Mouse (Mus musculus) kidney, adult 8-10 months (tissue): Measurements from ENCODE around the gene Cutc.
A peak's percentile ranks its signal among the peaks of the same experiment; 100 is the strongest.

ENCODE experiments used
- DNase-seq, 2 experiments: peaks; one replicate each; pipeline ENCODE4 v3.0.0; 2022

Cutc gene

GRCm38 (mm10) chr19:43752489-43753225 is at the start of gene Cutc, which contains the start of gene Cox15:
Gene Cutc (plus strand): TSS chr19:43752996.
Gene Cox15 (minus strand): TSS chr19:43753000.
- DNase-seq, result peak; percentile 96 to 97

GRCm38 (mm10) chr19:43704211-43704610 is 48.6 kb upstream of the Cutc start:
- DNase-seq, result peak; percentile 58 to 63

- DNase-seq, result peak in 1 of 2 experiments; percentile 25
Observed at GRCm38 (mm10) chr19:43704787-43705497, 47.9 kb upstream of the Cutc start.

DNA sequence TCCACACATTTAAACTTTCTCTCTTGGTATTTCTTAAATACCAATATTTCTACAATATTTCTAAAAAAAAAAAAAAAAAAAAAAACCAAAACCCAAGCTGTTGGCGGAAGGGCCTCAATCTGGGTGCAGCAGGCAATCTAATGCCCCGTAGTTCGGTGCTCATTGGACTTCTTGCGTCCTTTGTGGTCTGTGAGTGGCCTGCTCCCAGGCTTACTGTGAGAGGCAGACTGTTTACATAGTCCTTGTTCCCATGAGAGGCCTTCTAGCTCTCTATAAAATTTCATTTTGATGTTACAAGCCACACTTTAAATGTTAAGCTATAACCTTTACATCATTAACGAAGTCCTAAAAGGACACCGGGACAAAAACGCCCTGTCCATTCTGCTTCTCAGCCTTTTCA is 44.6 kb upstream of the Cutc start:
- no peak for DNase-seq

- peak in 1 of 2 experiments; percentile 37 for DNase-seq
Observed at GRCm38 (mm10) chr19:43709317-43709716, 43.5 kb upstream of the Cutc start.

DNA sequence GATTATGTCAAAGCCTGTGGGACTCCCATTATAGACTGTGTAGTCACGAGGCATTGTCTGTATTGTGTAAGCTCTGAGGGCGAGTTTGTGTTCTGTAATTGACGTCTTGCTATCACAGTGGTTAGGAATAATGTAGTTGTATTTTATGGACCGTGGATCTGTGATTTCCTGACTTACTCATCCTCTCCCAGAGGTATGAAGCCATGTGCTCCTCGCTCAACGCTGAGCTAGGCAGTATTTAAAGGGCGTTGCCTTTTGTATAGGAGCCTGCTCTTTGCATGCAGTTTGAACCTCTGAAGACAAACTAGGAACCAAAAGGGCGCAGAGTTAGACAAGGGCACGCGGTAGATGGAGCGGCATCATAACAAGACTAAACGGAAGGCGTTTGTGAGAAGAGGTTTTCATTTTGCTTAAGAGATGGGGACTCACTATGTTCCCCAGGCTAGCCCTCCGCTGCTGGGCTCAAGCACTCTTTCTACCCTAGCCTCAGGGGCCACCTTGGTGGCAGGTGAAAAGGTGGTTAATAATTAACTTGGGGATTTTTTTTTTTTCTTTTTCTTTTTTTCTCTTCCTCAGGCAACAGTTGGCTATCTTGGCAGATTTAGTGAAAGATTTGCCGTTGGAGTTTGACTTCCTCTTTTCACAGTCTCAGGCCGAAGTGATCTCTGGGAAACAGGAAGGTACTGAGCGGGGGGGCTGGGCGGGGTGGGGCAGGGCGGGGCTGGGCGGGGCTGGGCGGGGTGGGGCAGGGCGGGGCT is 41.5 kb upstream of the Cutc start:
- DNase-seq, result peak; percentile 25 to 54

DNA sequence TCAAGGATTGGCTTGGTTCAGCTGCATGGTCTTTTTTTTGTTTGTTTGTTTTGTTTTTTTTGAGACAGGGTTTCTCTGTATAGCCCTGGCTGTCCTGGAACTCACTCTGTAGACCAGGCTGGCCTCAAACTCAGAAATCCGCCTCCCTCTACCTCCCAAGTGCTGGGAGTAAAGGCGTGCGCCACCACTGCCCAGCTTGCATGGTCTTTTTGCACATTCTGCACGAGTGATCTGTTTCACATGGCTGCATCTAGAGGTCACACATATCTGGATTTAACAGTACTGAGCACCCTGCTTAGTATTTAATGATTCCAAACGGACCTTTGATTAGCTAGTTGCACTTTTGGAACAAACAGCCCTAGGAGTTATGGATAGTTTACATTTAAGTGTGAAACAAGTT is 40.8 kb upstream of the Cutc start:
- peak; percentile 23 to 47 for DNase-seq

DNA sequence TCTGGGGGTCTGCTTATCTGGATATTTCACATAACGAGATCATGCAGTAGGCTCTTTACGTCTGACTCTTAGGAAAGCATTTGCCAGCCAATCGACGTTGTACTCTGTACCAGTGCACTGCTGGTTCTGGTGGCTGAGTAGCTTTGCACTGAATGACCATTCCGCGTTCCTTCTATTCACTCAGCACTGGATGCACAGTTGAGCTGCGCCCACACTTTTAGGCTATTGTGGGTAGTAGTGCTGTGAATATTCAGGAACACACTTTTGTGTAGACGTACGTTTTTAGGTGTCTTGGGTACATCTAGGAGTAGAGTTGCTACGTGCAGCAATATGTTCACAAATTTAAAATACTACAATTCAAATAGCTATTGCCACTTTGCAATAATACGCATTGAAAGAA is 32.7 kb upstream of the Cutc start:
- no peak for DNase-seq

GRCm38 (mm10) chr19:43722891-43723290 is 29.9 kb upstream of the Cutc start:
- DNase-seq, result no peak

- DNase-seq, result no peak
Observed at GRCm38 (mm10) chr19:43723501-43723900, 29.3 kb upstream of the Cutc start.

GRCm38 (mm10) chr19:43724194-43724593 is 28.6 kb upstream of the Cutc start:
- DNase-seq, result no peak

GRCm38 (mm10) chr19:43724821-43725220 is 28.0 kb upstream of the Cutc start:
- no peak for DNase-seq

DNA sequence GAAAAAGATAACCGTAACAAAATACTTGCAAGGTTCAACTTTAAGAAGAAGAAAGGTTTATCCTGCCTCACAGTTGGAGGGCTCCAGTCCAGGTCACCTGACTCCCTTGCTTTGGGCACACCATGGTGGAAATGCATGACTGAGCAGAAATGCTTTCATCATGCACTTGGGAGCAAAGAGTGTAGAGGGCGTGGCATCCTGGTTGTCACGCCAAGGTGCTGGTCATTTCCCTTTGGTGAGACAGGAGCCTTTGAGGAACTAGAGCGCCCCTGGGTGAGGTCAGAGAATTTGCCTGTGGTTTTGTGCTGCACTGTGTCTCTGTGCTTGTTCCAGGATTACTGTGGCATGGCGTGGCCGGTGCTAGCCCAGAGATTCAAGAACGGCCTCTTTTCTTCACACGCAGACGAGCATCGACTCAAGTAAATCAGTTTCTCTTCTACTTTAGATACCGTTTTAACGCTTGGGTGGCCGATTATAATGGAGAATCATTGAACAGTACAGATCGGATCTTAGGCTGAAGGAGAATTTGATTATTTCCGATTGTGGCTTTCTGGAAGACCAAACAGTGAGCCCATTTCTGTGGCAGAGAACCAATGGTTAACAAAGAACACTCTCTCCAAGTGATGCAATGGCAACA is 26.2 kb upstream of the Cutc start:
- peak in 1 of 2 experiments; percentile 55 for DNase-seq

DNA sequence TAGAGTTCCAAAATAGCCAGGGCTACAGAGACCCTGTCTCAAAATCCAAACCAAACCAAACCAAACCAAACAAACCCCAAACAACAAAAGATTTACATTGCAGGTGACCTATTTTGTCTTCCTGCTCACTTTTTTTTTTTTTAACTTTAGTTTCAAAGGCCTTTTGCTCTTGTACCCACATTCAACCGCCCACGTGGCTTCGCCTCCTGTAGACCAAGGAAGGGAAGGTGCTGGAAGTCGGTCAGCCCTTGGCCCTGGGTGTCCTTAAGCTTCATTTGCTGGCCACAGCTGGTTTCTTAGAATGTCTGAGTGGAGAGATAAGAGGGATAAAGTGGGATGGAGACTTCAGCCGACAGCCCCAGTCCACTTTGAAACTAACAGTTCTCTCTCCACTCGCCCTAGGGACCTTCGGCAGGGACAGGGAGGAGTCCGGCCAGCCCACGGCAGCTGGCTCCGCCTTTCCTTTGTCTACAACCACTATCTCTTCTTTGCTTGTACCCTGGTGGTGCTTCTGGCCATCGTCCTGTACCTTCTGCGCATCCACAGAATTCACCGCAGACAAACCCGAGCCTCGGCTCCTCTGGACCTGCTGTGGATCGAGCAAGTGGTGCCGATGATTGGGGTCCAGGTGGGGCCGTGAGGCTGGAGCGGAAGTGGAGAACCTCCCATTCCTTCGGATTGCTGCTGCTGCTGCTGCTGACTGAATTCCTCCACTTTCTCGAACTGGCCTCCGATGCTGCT is 23.3 kb upstream of the Cutc start:
- no peak for DNase-seq

DNA sequence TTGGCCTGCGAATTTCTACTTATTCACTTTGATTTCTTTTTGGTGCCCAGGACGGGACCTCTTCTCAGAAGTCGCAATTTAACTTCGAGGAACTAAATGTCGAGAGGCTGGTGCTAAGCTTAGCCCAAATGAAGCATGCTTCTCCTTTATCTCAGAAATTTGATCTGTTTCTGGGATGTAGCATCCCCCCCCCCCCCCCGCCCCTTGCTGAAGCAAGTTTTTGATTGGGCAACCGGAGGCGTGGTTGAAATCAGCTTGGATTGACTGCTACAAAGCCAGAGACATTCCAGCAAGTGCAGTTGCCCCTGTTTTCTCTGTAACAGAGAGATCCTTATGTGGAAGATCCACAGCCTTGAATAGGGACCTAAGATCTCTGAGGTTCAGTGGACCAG is 22.8 kb upstream of the Cutc start:
- DNase-seq, result no peak

DNA sequence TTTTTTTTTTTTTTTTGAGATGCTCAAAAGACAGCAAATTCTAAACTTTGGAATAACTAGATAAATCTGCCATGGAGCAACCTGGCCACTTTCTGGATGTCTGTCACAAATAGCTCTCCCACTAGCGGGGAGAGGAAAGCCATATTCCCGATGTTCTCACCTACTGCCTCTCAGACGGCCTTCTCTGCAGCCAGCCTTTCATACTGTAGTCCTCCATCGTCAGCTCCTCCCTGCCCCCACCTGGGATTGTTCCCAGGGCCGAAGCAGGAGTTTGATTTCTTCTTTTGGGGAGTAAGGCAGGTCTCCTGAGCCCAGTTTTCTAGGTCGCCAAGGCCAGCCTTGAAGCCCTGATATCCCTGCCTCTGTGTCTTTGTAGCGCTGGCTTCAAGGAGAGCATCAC is 21.6 kb upstream of the Cutc start:
- no peak for DNase-seq

- no peak for DNase-seq
Observed at GRCm38 (mm10) chr19:43738409-43738808, 14.4 kb upstream of the Cutc start.

DNA sequence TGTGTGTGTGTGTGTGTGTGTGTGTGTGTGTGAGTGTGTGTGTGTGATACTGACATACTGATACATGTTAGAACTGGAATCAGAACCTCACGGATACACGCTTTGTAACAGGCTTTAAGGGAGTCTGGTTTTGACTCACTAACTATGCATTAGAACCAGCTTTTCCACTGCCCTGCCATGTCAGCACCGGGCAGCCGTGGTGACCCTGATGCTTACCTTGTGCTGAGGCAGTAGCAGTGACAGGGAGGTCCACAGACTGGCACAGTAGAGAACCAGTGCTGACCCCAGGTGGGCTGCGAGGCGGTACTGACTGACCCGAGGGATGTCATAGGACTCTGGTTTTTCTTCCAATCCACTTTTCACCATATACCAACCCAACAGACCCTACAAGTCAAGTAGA is 9.4 kb upstream of the Cutc start:
- DNase-seq, result no peak

DNA sequence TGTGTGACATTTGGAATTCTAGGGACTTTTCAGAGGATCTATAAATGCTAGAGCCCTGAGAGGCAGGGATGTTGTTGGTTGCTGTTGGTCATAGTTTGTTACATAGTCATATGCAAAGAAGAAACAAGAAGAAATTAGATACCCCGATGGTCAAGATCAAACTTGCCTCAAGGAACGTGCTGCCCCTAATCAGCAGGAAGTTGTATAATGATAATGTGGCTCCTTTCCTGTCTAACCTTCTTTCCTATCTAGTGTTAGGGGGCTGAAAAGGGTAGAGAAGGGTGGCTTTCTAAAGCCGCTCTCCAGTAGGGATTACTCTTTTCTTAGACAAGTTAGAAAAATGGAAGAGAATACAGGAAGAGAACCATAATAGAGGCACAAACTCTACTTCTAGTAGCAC is 7.1 kb upstream of the Cutc start:
- no peak for DNase-seq

- DNase-seq, result no peak
Observed at GRCm38 (mm10) chr19:43747877-43748276, 4.9 kb upstream of the Cutc start.

DNA sequence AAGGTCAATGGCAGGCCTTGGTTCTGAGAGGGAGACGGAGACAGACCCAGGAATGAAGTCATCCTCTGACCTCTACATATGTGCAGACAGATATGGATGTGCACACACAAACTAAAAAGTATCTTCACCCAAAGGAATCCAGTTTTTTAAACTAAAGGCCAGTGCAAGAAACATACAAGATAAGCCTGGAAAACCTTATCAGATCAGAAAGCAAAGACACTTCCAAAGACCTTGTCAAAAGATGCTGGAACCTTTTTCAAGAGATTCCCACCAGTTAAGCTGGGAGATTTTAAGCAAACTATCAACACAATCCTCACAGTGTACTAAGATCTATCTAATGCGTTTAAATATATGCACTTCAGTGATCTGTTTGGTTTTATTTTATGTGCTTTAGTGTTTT is 2.8 kb upstream of the Cutc start:
- DNase-seq, result no peak

DNA sequence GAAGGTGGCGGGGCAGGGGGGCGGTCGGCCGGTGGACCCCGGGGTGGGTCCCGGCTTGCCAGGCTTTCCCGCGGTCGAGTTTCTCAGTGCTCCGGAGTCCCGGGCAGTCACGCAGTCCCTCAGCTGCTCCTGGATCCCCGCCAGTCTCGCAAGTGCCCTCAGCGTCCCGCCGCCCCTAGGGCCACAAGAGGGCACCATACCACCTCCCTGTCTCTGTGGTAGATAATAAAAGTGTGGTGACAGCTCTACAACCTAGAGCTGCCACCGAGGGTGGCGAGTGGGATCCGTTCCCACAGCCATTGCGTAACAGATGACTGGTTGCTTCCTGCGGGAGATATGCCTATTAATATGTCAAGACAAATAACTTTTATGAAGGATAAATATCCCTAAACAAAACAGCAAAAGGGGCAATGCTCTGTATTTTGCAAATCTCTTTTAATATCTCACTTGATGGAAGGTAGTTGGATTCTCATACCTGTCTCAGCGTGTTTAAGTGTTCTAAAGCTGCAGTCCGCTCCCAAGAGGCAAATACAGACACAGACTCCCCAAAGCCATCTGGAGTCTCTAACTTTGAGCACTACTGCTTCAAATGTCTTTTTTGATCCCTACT is 535 bp downstream of the Cutc start:
- DNase-seq, result peak; percentile 89 to 94
